Mouse (Mus musculus) kidney, embryonic 14.5 days (tissue): ENCODE results near the gene Myl10. TPM values are rescaled to one million over a fixed set of nuclear protein-coding genes. Genes with fewer than 3 reads are reported as not detected.
A peak's percentile ranks its signal among the peaks of the same experiment; 100 is the strongest.

Experiments
- ATAC-seq: fragments of 200-750 bp; cut with Nextera tagmentation; 2 replicates; pipeline ENCODE4 v1.8.0; 2017; ENCODE audit warnings: moderate number of reproducible peaks, mild to moderate bottlenecking, moderate TSS enrichment, moderate library complexity; ENCODE audit not compliant: low FRiP score, low TSS enrichment
- H3K27ac ChIP-seq: fragments of 300-500 bp; sonication (generic); 2 replicates; pipeline ENCODE4 v1.5.1; 2014; ENCODE audit warnings: low read depth, mild to moderate bottlenecking, low read length, moderate library complexity, mixed read lengths
- H3K27me3 ChIP-seq: fragments of 300-500 bp; sonication (generic); 2 replicates; pipeline ENCODE4 v1.6.1; 2014; ENCODE audit warnings: mild to moderate bottlenecking, low read length; ENCODE audit not compliant: control insufficient read depth, insufficient read depth
- H3K36me3 ChIP-seq: fragments of 300-500 bp; sonication (generic); 2 replicates; pipeline ENCODE4 v1.6.1; 2014; ENCODE audit warnings: low read length, mixed read lengths; ENCODE audit not compliant: control insufficient read depth, insufficient read depth
- H3K4me1 ChIP-seq: fragments of 300-500 bp; sonication (generic); 2 replicates; pipeline ENCODE4 v1.6.1; 2014; ENCODE audit warnings: low read length, mixed read lengths; ENCODE audit not compliant: control insufficient read depth, insufficient read depth
- H3K4me2 ChIP-seq: fragments of 300-500 bp; sonication (generic); replicated peaks from 2 replicates; pipeline ENCODE4 v1.6.1; 2014; ENCODE audit warnings: low read depth, mild to moderate bottlenecking, low read length
- H3K4me3 ChIP-seq: fragments of 300-500 bp; sonication (generic); 2 replicates; pipeline ENCODE4 v1.5.1; 2014; ENCODE audit warnings: mild to moderate bottlenecking, low read length
- H3K9ac ChIP-seq: fragments of 300-500 bp; sonication (generic); 2 replicates; pipeline ENCODE4 v1.6.1; 2014; ENCODE audit warnings: low read depth, mild to moderate bottlenecking, low read length, moderate library complexity
- H3K9me3 ChIP-seq: fragments of 300-500 bp; sonication (generic); 2 replicates; pipeline ENCODE4 v1.6.1; 2016; ENCODE audit warnings: low read length; ENCODE audit not compliant: control insufficient read depth
- WGBS: fragments of 180-500 bp; shearing (Covaris S2); extraction: QIAGEN DNeasy Blood & Tissue Kit; methylation state at CpG from one replicate; pipeline ENCODE4 v1.1.7; 2014; 5-methylcytosine and 5-hydroxymethylcytosine counted together
- polyA plus RNA-seq: library from polyadenylated mRNA; unstranded; fragments of >200 nt; fragmentation: Nextera tagmentation; extraction: Ambion mirVana; gene quantifications from 2 replicates; pipeline ENCODE4 v1.2.1, GENCODE M21; 2014

Gene Myl10
- polyA plus RNA-seq, 1 experiment from 2014 or later: not detected

DNA sequence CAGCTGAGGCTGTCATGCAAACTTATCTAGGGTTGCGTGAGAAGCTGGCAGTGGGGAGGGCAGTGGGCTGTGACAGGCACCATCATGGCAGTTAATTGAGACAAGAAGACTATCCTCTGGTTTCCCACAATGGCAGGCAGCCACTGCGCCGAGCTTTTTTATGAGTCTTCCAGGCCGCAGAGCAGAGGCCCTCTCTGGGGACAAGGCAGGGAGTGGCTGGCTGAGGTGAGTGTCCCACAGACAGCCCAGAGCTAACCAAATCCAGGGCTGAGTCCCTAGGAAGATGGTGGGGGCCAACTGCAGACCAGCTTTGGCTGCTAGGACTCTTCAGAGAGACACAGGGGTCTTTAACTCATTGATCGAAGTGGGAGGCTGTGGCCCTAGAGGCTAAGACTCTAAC is 3.6 kb downstream of the Myl10 start:
- no peaks in the 10 kb centered on the region for H3K9me3 ChIP-seq
- 0 out of 2 replicates have a peak, but pooled peaks cover 3% of the 10 kb centered on the region for H3K4me1 ChIP-seq
- H3K4me2 ChIP-seq: no peak overlapping the region
- H3K36me3 ChIP-seq: no peaks in the 10 kb centered on the region
- no peaks in the 10 kb centered on the region; the same call in 1 of the 2 replicates for H3K27me3 ChIP-seq
- no peak overlapping the region for H3K4me3 ChIP-seq
- H3K9ac ChIP-seq: no peak overlapping the region
- ATAC-seq: peak; percentile 39; the same call in 1 of the 2 replicates
- 40% methylated on average over 5 of the region's 5 CpGs for WGBS
- no peak overlapping the region for H3K27ac ChIP-seq

DNA sequence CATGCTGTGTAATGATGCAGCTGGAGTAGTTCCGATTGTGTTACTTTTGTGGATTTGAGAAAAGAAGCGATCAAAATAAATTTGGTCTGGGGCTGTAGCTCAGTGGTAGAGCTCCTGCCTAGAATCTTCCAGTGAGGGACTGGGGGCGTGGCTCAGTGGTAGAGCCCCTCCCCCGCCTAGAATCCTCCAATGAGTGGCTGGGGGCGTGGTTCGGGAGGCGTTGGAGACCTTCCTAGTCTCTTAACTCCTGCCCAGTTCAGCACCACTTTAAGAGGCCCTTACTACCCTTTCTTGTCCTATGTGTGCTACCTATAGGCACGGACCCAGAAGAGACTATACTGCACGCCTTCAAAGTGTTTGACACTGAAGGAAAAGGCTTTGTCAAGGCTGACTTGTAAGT is 4.7 kb downstream of the Myl10 start:
- 83% methylated on average over 9 of the region's 9 CpGs for WGBS
- H3K27ac ChIP-seq: no peak overlapping the region
- no peak overlapping the region for H3K9ac ChIP-seq
- no peak for ATAC-seq
- no peaks in the 10 kb centered on the region; the same call in 1 of the 2 replicates for H3K27me3 ChIP-seq
- H3K4me2 ChIP-seq: no peak overlapping the region
- 0 out of 2 replicates have a peak, but pooled peaks cover 6% of the 10 kb centered on the region for H3K4me1 ChIP-seq
- H3K9me3 ChIP-seq: no peaks in the 10 kb centered on the region
- H3K36me3 ChIP-seq: no peaks in the 10 kb centered on the region
- no peak overlapping the region for H3K4me3 ChIP-seq

DNA sequence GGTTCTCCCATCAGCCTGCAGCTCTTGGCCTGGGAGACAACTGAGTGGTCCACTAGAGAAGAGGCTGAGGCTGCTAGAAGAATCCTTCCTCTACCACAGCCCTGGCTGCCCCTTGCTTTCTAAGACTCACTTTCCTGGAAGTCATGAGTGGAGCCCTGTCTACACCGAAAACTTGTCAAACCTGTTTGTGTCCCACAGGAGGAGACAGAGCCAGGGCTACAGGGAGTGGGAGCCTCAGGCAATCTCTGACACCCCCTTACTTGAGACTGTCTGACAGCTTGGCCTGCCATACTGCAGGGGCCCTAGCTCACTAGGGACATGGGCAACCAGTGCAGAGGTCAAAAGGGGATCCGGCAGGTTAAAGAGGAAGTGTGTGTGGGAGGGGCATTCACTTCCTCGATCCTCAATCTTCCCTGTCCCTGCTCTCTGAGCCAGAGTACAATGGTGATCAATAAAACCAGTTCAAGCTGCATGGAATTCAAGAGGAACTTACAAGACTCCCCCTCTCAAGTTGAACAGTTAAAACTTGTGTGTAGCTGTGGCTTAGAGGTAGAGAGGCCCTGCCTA is 9.3 kb downstream of the Myl10 start:
- no peak overlapping the region for H3K27ac ChIP-seq
- no peaks in the 10 kb centered on the region; the same call in 1 of the 2 replicates for H3K9me3 ChIP-seq
- 56% methylated on average over 3 of the region's 3 CpGs for WGBS
- no peak overlapping the region for H3K9ac ChIP-seq
- no peak overlapping the region for H3K4me3 ChIP-seq
- H3K4me2 ChIP-seq: no peak overlapping the region
- H3K36me3 ChIP-seq: no peaks in the 10 kb centered on the region
- H3K27me3 ChIP-seq: no peaks in the 10 kb centered on the region
- no peak for ATAC-seq
- 0 out of 2 replicates have a peak, but pooled peaks cover 3% of the 10 kb centered on the region for H3K4me1 ChIP-seq

GRCm38 (mm10) chr5:136703751-136704150 is 10.8 kb downstream of the Myl10 start:
- Histone ChIP-seq H3K27me3 (no peaks in the 10 kb centered on the region), H3K36me3 (no peaks in the 10 kb centered on the region), H3K9ac (no peak overlapping the region), H3K4me1 (0 out of 2 replicates have a peak, but pooled peaks cover 3% of the 10 kb centered on the region), H3K4me2 (no peak overlapping the region), H3K9me3 (no peaks in the 10 kb centered on the region; the same call in 1 of the 2 replicates), H3K27ac (no peak overlapping the region), H3K4me3 (no peak overlapping the region)
- WGBS: 41% methylated on average over 3 of the region's 3 CpGs
- peak; percentile 41; the same call in 1 of the 2 replicates for ATAC-seq

DNA sequence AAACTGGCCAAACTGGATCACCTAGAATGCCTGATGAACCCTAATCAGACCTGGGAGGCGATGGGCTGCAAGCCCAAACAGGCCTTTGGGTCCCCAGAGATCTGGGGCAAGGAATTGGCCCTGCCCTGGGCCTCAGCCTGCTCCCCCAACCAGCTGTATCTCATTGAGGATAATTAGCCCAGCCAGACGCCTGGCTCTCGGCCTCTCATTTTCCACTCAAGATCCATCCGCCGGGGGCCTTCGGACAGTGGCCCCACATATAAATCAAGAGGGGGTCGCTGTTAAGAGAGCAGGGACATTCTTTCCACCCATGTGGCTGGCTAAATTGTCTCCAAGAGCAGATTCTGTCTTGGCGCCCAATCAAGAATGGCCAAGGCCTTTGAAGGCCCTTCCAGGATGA is 11.2 kb downstream of the Myl10 start:
- Histone ChIP-seq H3K4me2 (no peak overlapping the region), H3K9ac (no peak overlapping the region), H3K27me3 (no peaks in the 10 kb centered on the region), H3K4me1 (0 out of 2 replicates have a peak, but pooled peaks cover 3% of the 10 kb centered on the region), H3K9me3 (no peaks in the 10 kb centered on the region; the same call in 1 of the 2 replicates), H3K36me3 (no peaks in the 10 kb centered on the region), H3K27ac (no peak overlapping the region), H3K4me3 (no peak overlapping the region)
- ATAC-seq: no peak
- WGBS: 70% methylated on average over 8 of the region's 8 CpGs

DNA sequence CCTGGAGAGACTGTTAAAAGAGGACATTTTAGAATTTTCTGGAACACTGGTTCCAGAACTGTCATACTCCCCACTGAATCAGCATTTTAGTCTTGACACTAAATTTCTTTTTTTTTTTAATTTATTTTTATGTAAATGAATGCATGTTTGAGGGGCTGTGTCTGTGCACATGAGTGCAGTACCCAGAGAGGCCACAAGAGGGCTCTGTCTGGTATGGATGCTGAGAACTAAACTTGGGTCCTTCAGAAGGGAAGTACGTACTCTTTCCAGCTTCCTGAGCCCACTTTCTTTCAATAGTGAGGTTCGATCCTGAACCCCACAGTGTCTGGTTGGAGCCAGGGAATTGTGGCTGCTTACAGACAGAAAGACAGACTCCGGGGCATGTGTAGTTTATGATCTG is 12.6 kb downstream of the Myl10 start:
- Histone ChIP-seq H3K27ac (no peak overlapping the region), H3K9me3 (no peaks in the 10 kb centered on the region; the same call in 1 of the 2 replicates), H3K27me3 (no peaks in the 10 kb centered on the region), H3K4me2 (no peak overlapping the region), H3K4me3 (no peak overlapping the region), H3K36me3 (no peaks in the 10 kb centered on the region), H3K4me1 (0 out of 2 replicates have a peak, but pooled peaks cover 3% of the 10 kb centered on the region), H3K9ac (no peak overlapping the region)
- ATAC-seq: no peak
- WGBS: 100% methylated on average over 3 of the region's 3 CpGs

GRCm38 (mm10) chr5:136706803-136707202 is 13.9 kb downstream of the Myl10 start:
- Histone ChIP-seq H3K4me3 (no peak overlapping the region), H3K27ac (no peak overlapping the region), H3K9me3 (no peaks in the 10 kb centered on the region; the same call in 1 of the 2 replicates), H3K9ac (no peak overlapping the region), H3K4me2 (no peak overlapping the region), H3K27me3 (no peaks in the 10 kb centered on the region), H3K36me3 (no peaks in the 10 kb centered on the region), H3K4me1 (0 out of 2 replicates have a peak, but pooled peaks cover 3% of the 10 kb centered on the region)
- 2% methylated on average over 9 of the region's 9 CpGs for WGBS
- peak; percentile 47; the same call in 1 of the 2 replicates for ATAC-seq

DNA sequence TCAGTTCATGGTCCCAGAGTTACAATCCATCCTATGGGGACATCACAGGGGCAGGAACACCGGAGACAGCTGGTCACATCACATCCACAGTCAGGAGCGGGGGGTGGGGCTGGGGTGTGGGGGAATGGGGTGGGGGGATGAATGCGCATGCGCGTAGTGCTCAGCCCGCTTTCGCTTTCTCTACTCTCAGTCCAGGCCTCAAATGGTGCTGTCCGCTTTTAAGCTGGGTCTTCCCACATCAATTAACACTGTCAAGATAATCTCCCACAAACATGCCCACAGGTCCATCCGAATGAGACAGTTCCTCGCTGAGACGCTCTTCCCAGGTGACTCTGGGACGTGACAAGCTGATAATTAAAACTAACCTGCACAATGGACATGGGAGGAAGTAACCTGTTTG is 15.2 kb downstream of the Myl10 start:
- no peak for ATAC-seq
- H3K4me3 ChIP-seq: no peak overlapping the region
- H3K9me3 ChIP-seq: no peaks in the 10 kb centered on the region; the same call in 1 of the 2 replicates
- H3K27ac ChIP-seq: no peak overlapping the region
- no peak overlapping the region for H3K9ac ChIP-seq
- H3K4me2 ChIP-seq: no peak overlapping the region
- H3K36me3 ChIP-seq: no peaks in the 10 kb centered on the region
- WGBS: 79% methylated on average over 12 of the region's 12 CpGs
- no peaks in the 10 kb centered on the region for H3K27me3 ChIP-seq
- H3K4me1 ChIP-seq: no peaks in the 10 kb centered on the region

GRCm38 (mm10) chr5:136710742-136711141 is 17.8 kb downstream of the Myl10 start:
- WGBS: 61% methylated on average over 4 of the region's 4 CpGs
- ATAC-seq: no peak
- Histone ChIP-seq H3K27me3 (no peaks in the 10 kb centered on the region), H3K4me2 (no peak overlapping the region), H3K9me3 (no peaks in the 10 kb centered on the region), H3K36me3 (no peaks in the 10 kb centered on the region), H3K4me3 (no peak overlapping the region), H3K27ac (no peak overlapping the region), H3K4me1 (no peaks in the 10 kb centered on the region), H3K9ac (no peak overlapping the region)
